Mouse (Mus musculus): Measurements from ENCODE around the gene A2ml1. TPM values are rescaled to one million over a fixed set of nuclear protein-coding genes. Genes with fewer than 3 reads are reported as not detected.

Gene A2ml1
- polyA plus RNA-seq, 1 experiment from 2014 or later: 3.1 TPM

DNA sequence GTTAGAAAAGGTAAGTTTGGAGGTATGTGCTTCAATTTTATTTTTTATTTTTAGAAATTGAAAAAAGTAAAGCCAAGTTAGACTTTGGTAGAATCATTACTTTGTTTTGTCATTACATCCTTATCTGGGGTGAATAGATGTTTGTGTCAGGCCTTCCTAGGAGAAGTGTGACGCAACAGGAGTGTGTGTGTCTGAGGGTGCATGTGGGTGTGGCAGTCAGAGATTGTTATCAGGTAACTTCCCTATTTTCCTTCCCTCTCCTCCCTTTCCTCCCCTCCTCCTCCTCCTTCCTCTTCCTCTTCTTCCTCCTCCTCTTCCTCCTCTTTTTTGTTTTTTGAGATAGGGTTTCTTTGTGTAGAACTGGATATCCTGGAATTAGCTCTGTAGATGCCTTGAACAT, 54.3 kb downstream of the A2ml1 start:
- 48% methylated on average over 1 of the region's 1 CpGs for WGBS
- H3K27ac ChIP-seq (replicated peaks): no peak overlapping the region
- no peaks in the 10 kb centered on the region for H3K9me3 ChIP-seq (ENCODE audit: control insufficient read depth, low read length)
- no peaks in the 10 kb centered on the region for H3K36me3 ChIP-seq (ENCODE audit: control insufficient read depth, insufficient read depth, low read length)
- TF ChIP-seq EP300 (optimal IDR thresholded peaks at IDR 0.05) (no peak), CTCF (IDR thresholded peaks at IDR 0.05; ENCODE audit: low read depth) (no peak)
- ATAC-seq (ENCODE audit: low FRiP score, low TSS enrichment) (no peak), DNase-seq (ENCODE audit: low spot score) (no peak)
- H3K9ac ChIP-seq (ENCODE audit: low read length): no peak overlapping the region
- H3K4me1 ChIP-seq (replicated peaks; ENCODE audit: control insufficient read depth, insufficient read depth): no peaks in the 10 kb centered on the region
- no peak overlapping the region for H3K4me2 ChIP-seq (replicated peaks; ENCODE audit: low read depth)
- H3K27me3 ChIP-seq (ENCODE audit: control insufficient read depth, insufficient read depth, low read length): no peaks in the 10 kb centered on the region
- H3K4me3 ChIP-seq (ENCODE audit: low read depth, low read length): no peak overlapping the region

DNA sequence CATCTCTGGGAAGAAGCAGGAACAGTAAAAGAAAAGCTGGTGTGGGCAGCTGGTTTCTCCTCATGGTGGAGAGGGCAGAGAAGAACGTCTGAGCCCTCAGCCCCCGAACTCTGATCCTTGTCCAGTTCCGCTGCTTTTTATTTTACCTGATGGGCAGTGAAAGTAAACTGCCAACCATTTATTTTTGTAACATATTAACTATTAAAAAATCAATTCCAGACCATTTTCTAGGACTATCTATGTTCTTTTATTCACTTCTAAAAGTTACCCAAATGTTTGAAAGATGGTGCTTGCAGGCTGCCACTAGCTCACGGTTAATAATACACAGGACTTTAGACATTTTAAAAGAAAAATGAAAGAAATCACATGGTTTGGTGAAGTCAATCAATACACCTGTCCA, 54.8 kb downstream of the A2ml1 start, which contains the start of gene Pzp:
TSS of gene Pzp (minus strand) at position 120 of the 400 bp plus-strand sequence.
- H3K27me3 ChIP-seq (ENCODE audit: control insufficient read depth, insufficient read depth, low read length): no peaks in the 10 kb centered on the region
- H3K4me3 ChIP-seq (ENCODE audit: low read depth, low read length): no peak within 1 kb of the TSS
- no peak within 1 kb of the TSS for H3K9ac ChIP-seq (ENCODE audit: low read length)
- WGBS: 68% methylated on average over 4 of the region's 4 CpGs
- no peak for ATAC-seq (ENCODE audit: low FRiP score, low TSS enrichment)
- no peaks in the 10 kb centered on the region for H3K9me3 ChIP-seq (ENCODE audit: control insufficient read depth, low read length)
- no peak within 1 kb of the TSS for H3K4me2 ChIP-seq (replicated peaks; ENCODE audit: low read depth)
- no peak within 1 kb of the TSS for H3K27ac ChIP-seq (replicated peaks)
- H3K36me3 ChIP-seq (ENCODE audit: control insufficient read depth, insufficient read depth, low read length): no peaks in the 10 kb centered on the region
- no peak for TF ChIP-seq EP300 (optimal IDR thresholded peaks at IDR 0.05)
- H3K4me1 ChIP-seq (replicated peaks; ENCODE audit: control insufficient read depth, insufficient read depth): no peaks in the 10 kb centered on the region
- DNase-seq (ENCODE audit: low spot score): no peak

DNA sequence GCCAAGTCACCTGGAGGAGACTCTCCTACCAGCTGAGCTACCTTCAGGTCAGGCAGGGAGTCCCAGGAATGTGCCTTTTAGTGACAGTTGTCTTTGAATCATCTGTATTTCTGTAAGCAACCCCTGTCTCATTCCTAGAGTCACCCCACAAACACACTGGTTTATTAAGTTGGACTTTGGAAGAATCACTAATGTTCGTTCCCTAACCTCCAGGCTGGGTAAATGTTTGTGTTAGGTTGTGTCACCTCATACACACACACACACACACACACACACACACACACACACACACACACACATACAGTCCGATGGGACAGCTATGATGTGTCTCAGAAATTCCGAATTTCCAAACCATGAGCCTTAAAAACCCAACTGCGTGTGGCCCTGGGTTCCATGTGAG, 55.6 kb downstream of the A2ml1 start:
- TF ChIP-seq EP300 (optimal IDR thresholded peaks at IDR 0.05) (no peak), CTCF (IDR thresholded peaks at IDR 0.05; ENCODE audit: low read depth) (no peak)
- no peak overlapping the region for H3K9ac ChIP-seq (ENCODE audit: low read length)
- no peak overlapping the region for H3K27ac ChIP-seq (replicated peaks)
- H3K9me3 ChIP-seq (ENCODE audit: control insufficient read depth, low read length): no peaks in the 10 kb centered on the region
- WGBS: 84% methylated on average over 4 of the region's 4 CpGs
- H3K4me1 ChIP-seq (replicated peaks; ENCODE audit: control insufficient read depth, insufficient read depth): no peaks in the 10 kb centered on the region
- ATAC-seq (ENCODE audit: low FRiP score, low TSS enrichment): no peak
- H3K36me3 ChIP-seq (ENCODE audit: control insufficient read depth, insufficient read depth, low read length): no peaks in the 10 kb centered on the region
- H3K4me2 ChIP-seq (replicated peaks; ENCODE audit: low read depth): no peak overlapping the region
- DNase-seq (ENCODE audit: low spot score): no peak
- no peak overlapping the region for H3K4me3 ChIP-seq (ENCODE audit: low read depth, low read length)
- H3K27me3 ChIP-seq (ENCODE audit: control insufficient read depth, insufficient read depth, low read length): no peaks in the 10 kb centered on the region

DNA sequence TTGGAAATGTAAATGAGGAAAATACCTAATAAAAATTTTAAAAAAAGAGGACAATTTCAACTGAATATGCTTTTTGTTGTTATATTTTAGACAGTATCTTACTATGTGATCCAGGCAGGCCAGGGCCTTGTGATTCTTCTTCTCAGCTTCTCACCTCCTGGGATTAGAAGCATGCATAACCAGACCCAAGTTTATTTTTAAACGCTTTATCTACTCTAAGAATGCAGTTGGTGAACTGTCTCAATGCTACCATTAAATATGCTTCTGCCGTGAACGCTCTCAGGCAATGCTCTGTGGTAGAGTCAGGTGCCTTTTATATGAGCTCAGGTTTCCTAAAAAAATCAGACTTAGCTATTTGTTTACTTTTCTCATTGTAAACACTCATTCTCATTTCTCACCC, 58.0 kb downstream of the A2ml1 start:
- Histone ChIP-seq H3K36me3 (ENCODE audit: control insufficient read depth, insufficient read depth, low read length) (no peaks in the 10 kb centered on the region), H3K4me3 (ENCODE audit: low read depth, low read length) (no peak overlapping the region), H3K9ac (ENCODE audit: low read length) (no peak overlapping the region), H3K9me3 (ENCODE audit: control insufficient read depth, low read length) (no peaks in the 10 kb centered on the region), H3K27ac (replicated peaks) (no peak overlapping the region), H3K27me3 (ENCODE audit: control insufficient read depth, insufficient read depth, low read length) (no peaks in the 10 kb centered on the region), H3K4me2 (replicated peaks; ENCODE audit: low read depth) (no peak overlapping the region), H3K4me1 (replicated peaks; ENCODE audit: control insufficient read depth, insufficient read depth) (no peaks in the 10 kb centered on the region)
- TF ChIP-seq CTCF (IDR thresholded peaks at IDR 0.05; ENCODE audit: low read depth) (no peak), EP300 (optimal IDR thresholded peaks at IDR 0.05) (no peak)
- no peak for ATAC-seq (ENCODE audit: low FRiP score, low TSS enrichment)
- 66% methylated on average over 3 of the region's 3 CpGs for WGBS
- no peak for DNase-seq (ENCODE audit: low spot score)

DNA sequence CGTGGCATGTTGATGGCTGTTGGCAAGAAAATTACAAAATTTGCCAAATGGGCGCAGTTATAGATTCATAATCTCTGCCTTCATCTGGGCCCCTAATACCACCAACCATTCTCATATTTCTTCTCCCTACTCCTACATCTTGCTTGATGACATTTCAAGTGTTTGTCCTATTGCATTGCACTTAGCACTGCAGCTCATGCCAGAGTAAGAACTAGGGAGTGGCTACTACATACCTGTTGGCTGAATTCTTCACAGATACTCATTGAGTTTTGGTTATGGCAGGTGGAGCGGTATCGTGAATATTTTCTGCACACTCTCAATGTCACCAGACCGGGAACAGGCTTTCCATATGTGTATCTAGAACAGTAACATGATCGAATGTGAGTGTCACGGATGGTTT, 62.2 kb downstream of the A2ml1 start:
- DNase-seq (ENCODE audit: low spot score) (no peak), ATAC-seq (ENCODE audit: low FRiP score, low TSS enrichment) (no peak)
- H3K27ac ChIP-seq (replicated peaks): no peak overlapping the region
- H3K4me1 ChIP-seq (replicated peaks; ENCODE audit: control insufficient read depth, insufficient read depth): no peaks in the 10 kb centered on the region
- no peak overlapping the region for H3K4me3 ChIP-seq (ENCODE audit: low read depth, low read length)
- no peaks in the 10 kb centered on the region for H3K9me3 ChIP-seq (ENCODE audit: control insufficient read depth, low read length)
- H3K36me3 ChIP-seq (ENCODE audit: control insufficient read depth, insufficient read depth, low read length): no peaks in the 10 kb centered on the region
- 84% methylated on average over 7 of the region's 7 CpGs for WGBS
- H3K27me3 ChIP-seq (ENCODE audit: control insufficient read depth, insufficient read depth, low read length): no peaks in the 10 kb centered on the region
- no peak overlapping the region for H3K9ac ChIP-seq (ENCODE audit: low read length)
- no peak overlapping the region for H3K4me2 ChIP-seq (replicated peaks; ENCODE audit: low read depth)
- TF ChIP-seq CTCF (IDR thresholded peaks at IDR 0.05; ENCODE audit: low read depth): no peak
- no peak for TF ChIP-seq EP300 (optimal IDR thresholded peaks at IDR 0.05)

DNA sequence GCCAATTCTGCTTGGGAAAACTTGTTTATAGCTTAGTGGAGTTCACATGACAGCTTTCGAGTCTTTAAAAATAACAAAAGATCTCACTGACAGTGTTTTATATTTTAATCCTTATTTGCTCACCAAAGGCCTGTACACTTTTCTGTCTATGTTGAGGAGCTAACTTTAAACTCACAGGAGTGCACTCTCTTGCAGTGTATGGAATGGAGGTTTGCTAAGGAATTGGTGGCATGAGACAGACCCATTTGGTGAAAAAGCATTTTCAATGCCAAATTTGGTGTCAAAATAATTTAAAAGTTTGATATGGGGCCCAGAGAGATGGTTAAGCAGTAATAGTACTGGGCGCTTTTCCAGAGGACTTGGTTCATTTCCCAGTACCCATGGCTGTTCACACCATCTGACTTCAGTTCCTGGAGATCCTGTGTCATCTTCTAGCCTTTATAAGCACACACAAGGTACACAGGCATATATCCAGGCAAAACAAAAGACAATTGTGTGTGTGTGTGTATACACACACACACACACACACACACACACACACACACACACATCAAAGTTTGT, 75.7 kb downstream of the A2ml1 start:
- Histone ChIP-seq H3K4me2 (replicated peaks; ENCODE audit: low read depth) (no peak overlapping the region), H3K36me3 (ENCODE audit: control insufficient read depth, insufficient read depth, low read length) (no peaks in the 10 kb centered on the region), H3K27me3 (ENCODE audit: control insufficient read depth, insufficient read depth, low read length) (no peaks in the 10 kb centered on the region), H3K27ac (replicated peaks) (no peak overlapping the region), H3K4me3 (ENCODE audit: low read depth, low read length) (no peak overlapping the region), H3K4me1 (replicated peaks; ENCODE audit: control insufficient read depth, insufficient read depth) (no peaks in the 10 kb centered on the region), H3K9ac (ENCODE audit: low read length) (no peak overlapping the region), H3K9me3 (ENCODE audit: control insufficient read depth, low read length) (no peaks in the 10 kb centered on the region)
- no peak for DNase-seq (ENCODE audit: low spot score)
- WGBS: 64% methylated on average over 2 of the region's 2 CpGs
- TF ChIP-seq CTCF (IDR thresholded peaks at IDR 0.05; ENCODE audit: low read depth): no peak
- no peak for TF ChIP-seq EP300 (optimal IDR thresholded peaks at IDR 0.05)
- ATAC-seq (ENCODE audit: low FRiP score, low TSS enrichment): no peak

All from stomach, postnatal 0 days (tissue).